Mouse (Mus musculus) ES-E14 (cell line): ENCODE measurements around the gene Clic1.

Experiments
- CHD2 ChIP-seq: IDR thresholded peaks from 2 replicates; pipeline ENCODE4 v1.6.1; 2014; ENCODE audit warnings: mild to moderate bottlenecking, low read depth, low read length, inconsistent platforms
- HCFC1 ChIP-seq: IDR thresholded peaks from 2 replicates; pipeline ENCODE4 v1.6.1; 2012; ENCODE audit warnings: low read length, inconsistent platforms, borderline replicate concordance; ENCODE audit not compliant: insufficient read depth
- MAFK ChIP-seq: IDR thresholded peaks from 2 replicates; pipeline ENCODE4 v1.6.1; 2014; ENCODE audit warnings: mild to moderate bottlenecking, low read depth, low read length, inconsistent platforms; ENCODE audit not compliant: insufficient read depth
- ZC3H11A ChIP-seq: IDR thresholded peaks from 2 replicates; pipeline ENCODE4 v1.6.1; 2012; ENCODE audit warnings: low read depth, mild to moderate bottlenecking, inconsistent platforms, low read length, borderline replicate concordance
- ZNF384 ChIP-seq: IDR thresholded peaks from 2 replicates; pipeline ENCODE4 v1.6.1; 2012; ENCODE audit warnings: low read depth, low read length, inconsistent platforms

DNA sequence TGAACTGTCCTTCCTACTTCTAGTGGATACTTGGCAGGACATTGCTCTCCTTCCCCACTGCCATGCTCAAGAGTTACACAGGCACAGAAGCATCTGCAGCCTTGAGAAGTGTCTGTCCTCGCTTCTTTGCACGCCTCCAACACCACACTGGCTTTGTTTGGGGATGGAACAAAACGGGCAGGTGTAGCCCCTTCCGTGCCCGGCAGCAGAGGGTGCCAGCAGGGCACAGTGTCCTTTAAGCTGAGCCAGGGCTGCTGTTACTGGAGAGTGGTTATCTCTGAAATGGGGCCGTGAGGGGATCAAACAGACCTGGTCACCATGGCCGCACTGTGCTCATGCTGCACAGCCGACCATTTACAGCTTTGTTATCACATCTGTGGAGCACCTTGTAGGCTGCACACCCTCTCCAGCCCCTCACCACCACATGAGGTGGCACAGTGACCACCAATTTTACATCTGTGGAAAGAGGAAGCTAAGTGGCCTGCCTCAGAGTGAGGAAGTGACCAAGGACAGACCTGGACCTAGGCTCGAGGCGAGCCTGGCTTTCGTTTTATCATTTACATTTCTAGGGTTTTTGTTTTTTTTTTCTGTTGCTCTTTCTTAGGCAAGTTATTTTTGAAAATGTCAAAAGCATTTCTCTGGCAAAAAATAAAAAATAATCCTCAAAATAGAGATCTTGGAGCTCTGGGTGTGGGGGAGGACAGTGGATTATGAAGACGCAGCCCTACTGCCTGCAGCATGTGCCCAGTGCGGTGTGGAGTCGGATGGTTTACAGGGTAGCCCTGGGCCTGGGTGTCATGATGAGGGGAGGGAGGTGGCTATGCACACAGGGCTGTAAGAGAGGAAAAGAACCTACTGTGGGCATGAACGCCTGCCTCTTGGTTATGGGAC lies 45.0 kb downstream of the Clic1 start:
- TF ChIP-seq ZC3H11A (no peak), ZNF384 (no peak), HCFC1 (no peak), CHD2 (no peak), MAFK (no peak)
